Mouse (Mus musculus): ENCODE data around the gene Tmem269.
A peak's percentile ranks its signal among the peaks of the same experiment; 100 is the strongest.

GRCm38 (mm10) chr4:119223696-119224095 lies 5.7 kb upstream of the Tmem269 start:
- peak; percentile 51; the same call in 1 of the 2 replicates for TF ChIP-seq CTCF (IDR thresholded peaks at IDR 0.05; ENCODE audit: borderline replicate concordance, insufficient read depth, low read length)
- no peak for TF ChIP-seq POLR2A (IDR thresholded peaks at IDR 0.05; ENCODE audit: low read depth, low read length)
